8 mouse cellular contexts compared by ENCODE assay signal in the genomic region with DNA sequence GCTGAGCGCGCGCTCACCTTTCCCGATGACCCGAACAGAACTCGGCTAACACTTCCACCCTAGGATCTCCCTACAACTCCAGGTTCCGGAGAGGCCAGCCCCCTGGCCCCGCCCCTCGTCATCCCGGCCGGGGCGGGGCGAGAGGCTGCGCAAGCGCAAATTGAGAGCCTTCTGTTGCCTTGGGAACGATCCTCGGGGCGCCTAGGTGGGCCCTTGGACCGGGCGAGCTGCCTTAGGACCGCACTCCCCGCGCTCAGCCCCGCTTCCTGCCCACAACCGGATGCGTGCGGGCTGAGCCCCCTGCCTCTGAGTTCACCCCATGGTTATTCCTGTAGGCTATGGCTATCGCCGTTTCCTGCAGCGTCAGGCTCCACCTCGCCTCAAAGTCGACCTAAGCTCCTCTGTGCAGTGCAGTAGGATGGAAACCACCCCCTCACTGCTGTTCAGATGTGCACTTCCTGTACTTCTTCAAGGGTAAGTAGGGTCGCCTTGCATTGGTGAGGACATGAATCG. TPM values are rescaled to one million over a fixed set of nuclear protein-coding genes. Genes with fewer than 3 reads are reported as not detected.
DNase-seq lines count a peak whose midpoint lies in the region; ATAC-seq and TF ChIP-seq lines count a peak whose summit lies in the region.

Pigx (minus strand) TSS at position 103 of the 513 bp plus-strand sequence.
Cep19 (plus strand) TSS at position 163 of the 513 bp plus-strand sequence.

- H3K27me3 ChIP-seq in forebrain, embryonic 11.5 days (ENCODE audit: control insufficient read depth, insufficient read depth, low read length) = no peaks in the 10 kb centered on the region
- no peaks in the 10 kb centered on the region for H3K27me3 ChIP-seq in heart, postnatal 0 days (ENCODE audit: control insufficient read depth, insufficient read depth, low read length)
- H3K27me3 ChIP-seq in liver, embryonic 16.5 days (ENCODE audit: control insufficient read depth, insufficient read depth, low read depth, low read length) = no peaks in the 10 kb centered on the region
- H3K27me3 ChIP-seq in neural tube, embryonic 13.5 days = no peaks in the 10 kb centered on the region
- H3K27me3 ChIP-seq in testis, adult 2 months (ENCODE audit: control insufficient read depth, insufficient read depth, low read length) = no peaks in the 10 kb centered on the region

- H3K36me3 ChIP-seq in forebrain, embryonic 11.5 days (ENCODE audit: control insufficient read depth, insufficient read depth, low read length) = no peaks in the 10 kb centered on the region
- H3K36me3 ChIP-seq in heart, postnatal 0 days (replicated peaks; ENCODE audit: control insufficient read depth, insufficient read depth, low read length) = peaks cover 14% of the 10 kb centered on the region
- 0 out of 2 replicates have a peak, but pooled peaks cover under 1% of the 10 kb centered on the region for H3K36me3 ChIP-seq in liver, embryonic 16.5 days (ENCODE audit: control insufficient read depth, insufficient read depth)
- H3K36me3 ChIP-seq in neural tube, embryonic 13.5 days = peaks cover 37% of the 10 kb centered on the region
- H3K36me3 ChIP-seq in testis, adult 2 months (ENCODE audit: control insufficient read depth, insufficient read depth, low read length) = no peaks in the 10 kb centered on the region; the same call in 1 of the 2 replicates

- peak; percentile 75 to 84 for DNase-seq in CD8-positive naive resting alpha-beta T cell, adult 2 months (ENCODE audit: low read depth in 2 of 2, low spot score in 2 of 2)
- peak; percentile 85 for DNase-seq in c-Kit-positive CD71-negative TER-119-negative erythroid progenitor cells, embryonic 14.5 days (ENCODE audit: low read depth)
- DNase-seq in forebrain, embryonic 11.5 days (ENCODE audit: low spot score) = peak; percentile 95
- DNase-seq in heart, postnatal 0 days (ENCODE audit: low spot score) = peak; percentile 85
- DNase-seq in kidney, postnatal 4 days = peak; percentile 91 to 95

- peak within 1 kb of the TSS; percentile 71; the same call in 1 of the 2 replicates for H3K27ac ChIP-seq in forebrain, embryonic 11.5 days (ENCODE audit: low read depth, low read length)
- H3K27ac ChIP-seq in heart, postnatal 0 days (ENCODE audit: low read depth) = peak within 1 kb of the TSS; percentile 75
- H3K27ac ChIP-seq in liver, embryonic 16.5 days (ENCODE audit: low read length) = peak within 1 kb of the TSS; percentile 88
- H3K27ac ChIP-seq in neural tube, embryonic 13.5 days (replicated peaks) = peak within 1 kb of the TSS; percentile 82
- H3K27ac ChIP-seq in testis, adult 2 months (ENCODE audit: control insufficient read depth, insufficient read depth, low read depth, low read length) = peak within 1 kb of the TSS; percentile 59

- peak within 1 kb of the TSS; percentile 77 for H3K4me2 ChIP-seq in forebrain, embryonic 11.5 days (ENCODE audit: low read depth, low read length, severe bottlenecking)
- H3K4me2 ChIP-seq in heart, postnatal 0 days (ENCODE audit: low read depth, low read length) = peak within 1 kb of the TSS; percentile 84
- peak within 1 kb of the TSS; percentile 98 for H3K4me2 ChIP-seq in liver, embryonic 16.5 days (ENCODE audit: low read depth, low read length)
- H3K4me2 ChIP-seq in neural tube, embryonic 13.5 days = peak within 1 kb of the TSS; percentile 73

- ATAC-seq in forebrain, embryonic 11.5 days (replicated peaks; ENCODE audit: low FRiP score) = peak; percentile 98
- ATAC-seq in heart, postnatal 0 days (ENCODE audit: insufficient read depth, low read depth) = peak; percentile 96
- ATAC-seq in liver, embryonic 16.5 days (ENCODE audit: low read depth) = peak; percentile 96
- ATAC-seq in neural tube, embryonic 13.5 days (ENCODE audit: low read depth) = peak; percentile 98

- WGBS in forebrain, embryonic 11.5 days = 1% methylated on average over 34 of the region's 34 CpGs
- under 1% methylated on average over 34 of the region's 34 CpGs for WGBS in heart, postnatal 0 days
- WGBS in liver, embryonic 16.5 days (ENCODE audit: insufficient replicate concordance) = under 1% methylated on average over 34 of the region's 34 CpGs
- WGBS in neural tube, embryonic 13.5 days = under 1% methylated on average over 34 of the region's 34 CpGs

- TF ChIP-seq CTCF in heart, postnatal 0 days (IDR thresholded peaks at IDR 0.05; ENCODE audit: low read depth) = no peak
- no peak for TF ChIP-seq CTCF in testis, adult 2 months (IDR thresholded peaks at IDR 0.05; ENCODE audit: control insufficient read depth, insufficient read depth, insufficient replicate concordance, low read depth, low read length)

- TF ChIP-seq EP300 in heart, postnatal 0 days (IDR thresholded peaks at IDR 0.05; ENCODE audit: low read depth) = no peak

- peak; percentile 76 for TF ChIP-seq POLR2A in testis, adult 2 months (IDR thresholded peaks at IDR 0.05; ENCODE audit: control insufficient read depth, low read depth, low read length)

- H3K4me3 ChIP-seq in forebrain, embryonic 11.5 days (ENCODE audit: low read depth, low read length) = peak within 1 kb of the TSS; percentile 96
- H3K4me3 ChIP-seq in heart, postnatal 0 days (ENCODE audit: low read depth, low read length) = peak within 1 kb of the TSS; percentile 86
- peak within 1 kb of the TSS; percentile 94 for H3K4me3 ChIP-seq in liver, embryonic 16.5 days (ENCODE audit: low read depth, low read length)
- H3K4me3 ChIP-seq in neural tube, embryonic 13.5 days = peak within 1 kb of the TSS; percentile 98
- peak within 1 kb of the TSS; percentile 96 for H3K4me3 ChIP-seq in testis, adult 2 months (ENCODE audit: control insufficient read depth, low read depth, low read length)

- peaks cover 5% of the 10 kb centered on the region; the same call in 1 of the 2 replicates for H3K4me1 ChIP-seq in forebrain, embryonic 11.5 days (replicated peaks; ENCODE audit: control insufficient read depth, insufficient read depth, low read length)
- H3K4me1 ChIP-seq in heart, postnatal 0 days (ENCODE audit: control insufficient read depth, insufficient read depth) = peaks cover 13% of the 10 kb centered on the region
- H3K4me1 ChIP-seq in liver, embryonic 16.5 days (ENCODE audit: control insufficient read depth, low read depth, low read length) = peaks cover 16% of the 10 kb centered on the region
- H3K4me1 ChIP-seq in neural tube, embryonic 13.5 days (replicated peaks) = peaks cover 21% of the 10 kb centered on the region
- peaks cover 3% of the 10 kb centered on the region for H3K4me1 ChIP-seq in testis, adult 2 months (ENCODE audit: control insufficient read depth, insufficient read depth, low read length)

- peak within 1 kb of the TSS; percentile 87 for H3K9ac ChIP-seq in forebrain, embryonic 11.5 days (ENCODE audit: low read length)
- peak within 1 kb of the TSS; percentile 75 for H3K9ac ChIP-seq in heart, postnatal 0 days (replicated peaks; ENCODE audit: low read depth, low read length)
- peak within 1 kb of the TSS; percentile 92 for H3K9ac ChIP-seq in liver, embryonic 16.5 days (ENCODE audit: low read depth, low read length)
- peak within 1 kb of the TSS; percentile 92 for H3K9ac ChIP-seq in neural tube, embryonic 13.5 days

- H3K9me3 ChIP-seq in forebrain, embryonic 11.5 days (ENCODE audit: control insufficient read depth, low read length) = no peaks in the 10 kb centered on the region
- no peaks in the 10 kb centered on the region for H3K9me3 ChIP-seq in heart, postnatal 0 days (replicated peaks; ENCODE audit: control insufficient read depth, low read length)
- no peaks in the 10 kb centered on the region for H3K9me3 ChIP-seq in liver, embryonic 16.5 days (replicated peaks; ENCODE audit: control insufficient read depth, low read length)
- no peaks in the 10 kb centered on the region for H3K9me3 ChIP-seq in neural tube, embryonic 13.5 days

RNA-seq across cellular contexts. Expression of gene Pigx, which starts in this region (rescaled TPM):
- 136 and 144 TPM in 2 replicates for polyA plus RNA-seq in forebrain, embryonic 11.5 days (2014; fragmentation: Nextera tagmentation; extraction: Ambion mirVana)
- 35.8 and 44.9 TPM in 2 replicates for total RNA-seq in heart, postnatal 0 days (2014; rRNA removed; ENCODE audit: low replicate concordance)
- polyA plus RNA-seq in heart, postnatal 0 days (2015; fragmentation: Nextera tagmentation; extraction: Ambion mirVana) = 61.0 and 63.7 TPM in 2 replicates
- 33.7 and 36.0 TPM in 2 replicates for polyA plus RNA-seq in liver, embryonic 16.5 days (2015; fragmentation: Nextera tagmentation; extraction: Ambion mirVana)
- polyA plus RNA-seq in neural tube, embryonic 13.5 days (2015; fragmentation: Nextera tagmentation; extraction: Ambion mirVana) = 106 and 125 TPM in 2 replicates
- 7.6 and 8.5 TPM in 2 replicates for polyA plus RNA-seq in testis, adult 2 months (2012; rRNA removed)

RNA-seq across cellular contexts. Expression of gene Cep19, which starts in this region (rescaled TPM):
- polyA plus RNA-seq in forebrain, embryonic 11.5 days (2014; fragmentation: Nextera tagmentation; extraction: Ambion mirVana) = 43.3 and 43.5 TPM in 2 replicates
- total RNA-seq in heart, postnatal 0 days (2014; rRNA removed; ENCODE audit: low replicate concordance) = 4.2 and 12.1 TPM in 2 replicates
- polyA plus RNA-seq in heart, postnatal 0 days (2015; fragmentation: Nextera tagmentation; extraction: Ambion mirVana) = 19.6 and 20.1 TPM in 2 replicates
- polyA plus RNA-seq in liver, embryonic 16.5 days (2015; fragmentation: Nextera tagmentation; extraction: Ambion mirVana) = 5.6 and 5.8 TPM in 2 replicates
- 48.7 and 51.2 TPM in 2 replicates for polyA plus RNA-seq in neural tube, embryonic 13.5 days (2015; fragmentation: Nextera tagmentation; extraction: Ambion mirVana)
- 33.5 and 33.9 TPM in 2 replicates for polyA plus RNA-seq in testis, adult 2 months (2012; rRNA removed)

Comparison
In these comparisons a context has a peak if more than half of its experiments do, and no peak if none do; other contexts are left out.
1. Peak in every context shown above with its lines: DNase-seq, ATAC-seq, H3K4me3 ChIP-seq and H3K27ac ChIP-seq.